ENCODE assay signal across 12 mouse cellular contexts in the genomic region with DNA sequence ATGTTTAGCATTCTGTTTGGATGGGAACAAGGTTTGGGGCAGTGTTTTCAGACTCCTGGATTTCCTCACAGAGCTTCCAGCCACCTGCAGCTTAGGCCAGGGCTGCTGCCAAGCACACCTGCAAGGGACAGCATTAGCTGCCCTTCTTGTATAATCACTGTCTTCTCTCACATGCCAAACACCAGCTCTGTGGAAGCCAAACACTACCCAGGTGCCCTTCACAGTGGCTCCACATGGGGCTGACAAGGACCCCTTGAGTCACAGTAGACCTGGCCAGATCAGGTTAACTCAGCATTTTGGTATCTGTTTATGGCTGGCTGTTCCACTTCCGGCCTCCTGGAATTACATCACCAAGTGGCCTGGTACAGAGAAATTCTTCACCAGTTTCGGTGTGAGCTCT.
DNase-seq lines count a peak whose midpoint lies in the region; ATAC-seq and TF ChIP-seq lines count a peak whose summit lies in the region.
"Had no signal": no experiment of that assay in that cellular context is flagged by ENCODE, and none has a peak within 500 bp of the region (broad histone marks: within the 10 kb centered on the region; RNA-seq: fewer than 3 reads in every experiment).

No protein-coding gene starts in this region.

- DNase-seq in heart, adult 11 months: peak; percentile 90
- no peak for DNase-seq in heart, postnatal 10 days
- no peak for DNase-seq in midbrain, postnatal 0 days (ENCODE audit: low spot score)
- DNase-seq in layer of hippocampus, adult 8-10 months (ENCODE audit: low spot score in 2 of 2): no peak
- DNase-seq in lung, postnatal 10 days: no peak
- DNase-seq: cerebellum, adult 8-10 months; heart, adult 18-20 months; kidney, adult 8-10 months had no signal

- peaks cover 94% of the 10 kb centered on the region for H3K4me1 ChIP-seq in forebrain, embryonic 13.5 days
- peaks cover 85% of the 10 kb centered on the region for H3K4me1 ChIP-seq in hindbrain, embryonic 15.5 days (replicated peaks)
- peaks cover 18% of the 10 kb centered on the region for H3K4me1 ChIP-seq in midbrain, postnatal 0 days (ENCODE audit: insufficient read depth, low read length)

- no peak for ATAC-seq in forebrain, embryonic 13.5 days
- ATAC-seq in hindbrain, embryonic 15.5 days (ENCODE audit: low FRiP score, low read depth): no peak
- no peak for ATAC-seq in midbrain, postnatal 0 days (ENCODE audit: low FRiP score)
- ATAC-seq: activated CD4-positive, CD25-positive, alpha-beta regulatory T cell, adult 4 months had no signal

- H3K27me3 ChIP-seq in forebrain, embryonic 13.5 days: no peaks in the 10 kb centered on the region
- H3K27me3 ChIP-seq in hindbrain, embryonic 15.5 days: no peaks in the 10 kb centered on the region
- no peaks in the 10 kb centered on the region for H3K27me3 ChIP-seq in midbrain, postnatal 0 days (ENCODE audit: insufficient read depth, low read length)
- H3K27me3 ChIP-seq: liver, embryonic 15.5 days had no signal

- 95% methylated on average over 2 of the region's 2 CpGs for WGBS in forebrain, embryonic 13.5 days
- WGBS in hindbrain, embryonic 15.5 days: 85% methylated on average over 2 of the region's 2 CpGs
- WGBS in midbrain, postnatal 0 days: 92% methylated on average over 2 of the region's 2 CpGs

- intact Hi-C loops in heart, postnatal 10 days (cut with DNase I): loop anchor here (5.0 kb wide), 1 partner anchor 121 kb away; no protein-coding TSS in a partner anchor

- H3K4me2 ChIP-seq in forebrain, embryonic 13.5 days: no peak overlapping the region
- H3K4me2 ChIP-seq in hindbrain, embryonic 15.5 days: no peak overlapping the region
- no peak overlapping the region for H3K4me2 ChIP-seq in midbrain, postnatal 0 days (ENCODE audit: low read depth, low read length, poor library complexity, severe bottlenecking)
- H3K4me2 ChIP-seq: liver, embryonic 15.5 days had no signal

- peak overlapping the region; percentile 98 for H3K27ac ChIP-seq in forebrain, embryonic 13.5 days
- H3K27ac ChIP-seq in hindbrain, embryonic 15.5 days (replicated peaks): peak overlapping the region; percentile 83
- H3K27ac ChIP-seq in midbrain, postnatal 0 days (ENCODE audit: low read depth, low read length): peak overlapping the region; percentile 82
- H3K27ac ChIP-seq: liver, embryonic 15.5 days had no signal

- TF ChIP-seq CTCF in midbrain, postnatal 0 days (IDR thresholded peaks at IDR 0.05): no peak

- peaks cover 12% of the 10 kb centered on the region; the same call in 1 of the 2 replicates for H3K36me3 ChIP-seq in forebrain, embryonic 13.5 days (ENCODE audit: poor library complexity, severe bottlenecking)
- no peaks in the 10 kb centered on the region for H3K36me3 ChIP-seq in hindbrain, embryonic 15.5 days
- H3K36me3 ChIP-seq in midbrain, postnatal 0 days (ENCODE audit: insufficient read depth, low read length): no peaks in the 10 kb centered on the region

- H3K4me3 ChIP-seq in forebrain, embryonic 13.5 days: no peak overlapping the region
- no peak overlapping the region for H3K4me3 ChIP-seq in hindbrain, embryonic 15.5 days
- H3K4me3 ChIP-seq in midbrain, postnatal 0 days (ENCODE audit: low read depth, low read length): no peak overlapping the region
- H3K4me3 ChIP-seq: liver, embryonic 15.5 days had no signal

- no peak overlapping the region for H3K9ac ChIP-seq in forebrain, embryonic 13.5 days
- no peak overlapping the region for H3K9ac ChIP-seq in hindbrain, embryonic 15.5 days
- 0 out of 2 replicates have a peak overlapping the region, but pooled peaks have one; percentile 13 for H3K9ac ChIP-seq in midbrain, postnatal 0 days (replicated peaks; ENCODE audit: low read length, poor library complexity, severe bottlenecking)
- H3K9ac ChIP-seq: liver, embryonic 15.5 days had no signal

- no peaks in the 10 kb centered on the region for H3K9me3 ChIP-seq in forebrain, embryonic 13.5 days (replicated peaks)
- no peaks in the 10 kb centered on the region for H3K9me3 ChIP-seq in hindbrain, embryonic 15.5 days
- no peaks in the 10 kb centered on the region for H3K9me3 ChIP-seq in midbrain, postnatal 0 days (ENCODE audit: low read length)
- H3K9me3 ChIP-seq: liver, embryonic 15.5 days had no signal
